Mouse (Mus musculus): Measurements from ENCODE around the gene A230050P20Rik. TPM values are rescaled to one million over a fixed set of nuclear protein-coding genes. Genes with fewer than 3 reads are reported as not detected.

A230050P20Rik gene
- polyA plus RNA-seq, 1 experiment, result 31.7 TPM

DNA sequence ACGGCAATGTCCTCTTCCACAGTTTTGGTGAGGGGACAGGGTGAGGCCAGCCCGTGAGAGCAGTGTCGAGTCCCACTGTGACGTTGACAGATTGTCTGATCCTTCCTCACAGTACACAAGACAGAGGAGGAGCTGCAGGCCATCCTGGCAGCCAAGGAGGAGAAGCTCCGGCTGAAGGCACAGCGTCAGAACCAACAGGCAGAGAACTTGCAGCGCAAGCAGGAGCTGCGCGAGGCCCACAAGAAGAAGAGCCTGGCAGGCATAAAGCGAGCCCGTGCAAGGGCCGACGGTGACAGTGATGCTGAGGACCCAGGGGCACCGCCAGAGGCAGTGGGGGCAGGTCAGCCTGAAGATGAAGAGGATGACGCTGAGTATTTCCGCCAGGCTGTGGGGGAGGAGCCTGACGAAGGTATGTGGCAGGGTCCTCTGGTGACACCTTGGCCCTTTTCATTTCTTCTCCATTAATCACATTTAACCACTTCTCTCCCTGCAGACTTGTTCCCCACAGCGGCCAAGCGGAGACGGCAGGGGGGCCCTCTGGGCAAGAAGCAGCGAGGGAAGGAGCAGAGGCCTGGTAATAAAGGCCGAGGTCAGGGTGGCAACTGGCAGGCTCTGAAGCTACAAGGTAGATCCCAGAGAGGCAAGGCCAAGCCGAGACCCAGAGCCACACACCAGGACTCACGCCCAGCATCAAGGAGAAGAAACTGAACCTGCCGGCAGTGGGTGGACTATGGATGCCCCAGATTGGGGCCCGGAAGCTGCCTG is 23.1 kb downstream of the A230050P20Rik start:
- H3K27me3 ChIP-seq (replicated peaks; ENCODE audit: control insufficient read depth, insufficient read depth, low read length), result no peaks in the 10 kb centered on the region
- H3K4me3 ChIP-seq (ENCODE audit: insufficient read depth, low read depth, low read length), result no peak overlapping the region
- 74% methylated on average over 26 of the region's 26 CpGs for WGBS
- H3K36me3 ChIP-seq (ENCODE audit: control insufficient read depth, insufficient read depth, low read length), result peaks cover 4% of the 10 kb centered on the region
- no peak for DNase-seq
- H3K27ac ChIP-seq (ENCODE audit: insufficient read depth, low read depth, low read length), result no peak overlapping the region
- peaks cover 2% of the 10 kb centered on the region; the same call in 1 of the 2 replicates for H3K4me1 ChIP-seq (ENCODE audit: control insufficient read depth, insufficient read depth, low read length)
- no peak for TF ChIP-seq POLR2A (IDR thresholded peaks at IDR 0.05; ENCODE audit: low read depth, low read length)
- no peak for TF ChIP-seq CTCF (conservative IDR thresholded peaks at IDR 0.05; ENCODE audit: insufficient read depth, insufficient read length, low read depth, low read length)

GRCm38 (mm10) chr9:20892104-20892653 is 23.7 kb downstream of the A230050P20Rik start:
- no peak overlapping the region for H3K27ac ChIP-seq (ENCODE audit: insufficient read depth, low read depth, low read length)
- WGBS, result 66% methylated on average over 5 of the region's 5 CpGs
- H3K27me3 ChIP-seq (replicated peaks; ENCODE audit: control insufficient read depth, insufficient read depth, low read length), result no peaks in the 10 kb centered on the region
- DNase-seq, result no peak
- peaks cover 4% of the 10 kb centered on the region for H3K36me3 ChIP-seq (ENCODE audit: control insufficient read depth, insufficient read depth, low read length)
- H3K4me3 ChIP-seq (ENCODE audit: insufficient read depth, low read depth, low read length), result no peak overlapping the region
- TF ChIP-seq POLR2A (IDR thresholded peaks at IDR 0.05; ENCODE audit: low read depth, low read length) (no peak), CTCF (conservative IDR thresholded peaks at IDR 0.05; ENCODE audit: insufficient read depth, insufficient read length, low read depth, low read length) (no peak)
- peaks cover 4% of the 10 kb centered on the region; the same call in 1 of the 2 replicates for H3K4me1 ChIP-seq (ENCODE audit: control insufficient read depth, insufficient read depth, low read length)

GRCm38 (mm10) chr9:20893069-20893468 is 24.6 kb downstream of the A230050P20Rik start:
- TF ChIP-seq POLR2A (IDR thresholded peaks at IDR 0.05; ENCODE audit: low read depth, low read length), result no peak
- TF ChIP-seq CTCF (conservative IDR thresholded peaks at IDR 0.05; ENCODE audit: insufficient read depth, insufficient read length, low read depth, low read length), result no peak
- Histone ChIP-seq H3K27me3 (replicated peaks; ENCODE audit: control insufficient read depth, insufficient read depth, low read length) (no peaks in the 10 kb centered on the region), H3K36me3 (ENCODE audit: control insufficient read depth, insufficient read depth, low read length) (peaks cover 4% of the 10 kb centered on the region), H3K27ac (ENCODE audit: insufficient read depth, low read depth, low read length) (no peak overlapping the region), H3K4me1 (ENCODE audit: control insufficient read depth, insufficient read depth, low read length) (peaks cover 6% of the 10 kb centered on the region; the same call in 1 of the 2 replicates), H3K4me3 (ENCODE audit: insufficient read depth, low read depth, low read length) (no peak overlapping the region)
- whole genome bisulfite sequencing, result 70% methylated on average over 5 of the region's 5 CpGs
- DNase-seq, result no peak

DNA sequence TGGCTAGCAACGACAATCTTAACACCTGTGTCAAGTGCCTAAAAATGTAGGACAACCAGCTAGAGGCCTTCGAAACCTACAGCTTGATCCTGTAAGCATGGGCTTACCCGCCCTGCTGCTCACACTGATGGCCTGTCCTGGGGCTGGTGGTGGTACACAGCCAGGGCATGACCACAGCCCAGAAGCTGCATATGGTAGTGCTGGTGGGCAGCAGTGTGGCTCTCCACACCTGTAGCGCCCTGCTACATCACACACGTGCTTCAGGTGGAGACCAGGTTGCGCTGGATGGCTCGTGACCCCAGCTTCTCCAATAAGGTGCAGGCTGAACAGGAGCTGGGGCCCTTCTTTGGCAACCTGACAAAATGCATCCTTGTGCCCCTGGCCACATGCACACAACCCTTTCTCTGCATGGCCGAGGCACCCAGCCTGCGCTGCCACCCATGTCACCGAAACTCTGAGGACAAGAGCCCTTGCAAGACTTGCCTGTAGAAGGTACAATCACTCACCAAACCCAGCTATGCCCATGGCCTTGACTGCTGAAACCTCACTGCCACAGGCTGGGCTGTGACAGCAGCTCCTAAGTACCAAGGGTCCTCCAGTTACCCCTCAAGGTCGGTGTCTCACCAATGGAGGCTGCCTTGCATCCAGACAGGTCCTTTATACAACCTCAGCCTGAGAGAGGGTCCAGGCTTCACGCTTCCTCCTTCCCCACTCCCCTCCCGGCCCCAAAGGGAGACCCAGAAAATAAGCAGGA is 25.3 kb downstream of the A230050P20Rik start:
- Histone ChIP-seq H3K27ac (ENCODE audit: insufficient read depth, low read depth, low read length) (no peak overlapping the region), H3K36me3 (ENCODE audit: control insufficient read depth, insufficient read depth, low read length) (peaks cover 4% of the 10 kb centered on the region), H3K4me1 (ENCODE audit: control insufficient read depth, insufficient read depth, low read length) (peaks cover 5% of the 10 kb centered on the region; the same call in 1 of the 2 replicates), H3K4me3 (ENCODE audit: insufficient read depth, low read depth, low read length) (no peak overlapping the region), H3K27me3 (replicated peaks; ENCODE audit: control insufficient read depth, insufficient read depth, low read length) (no peaks in the 10 kb centered on the region)
- no peak for TF ChIP-seq POLR2A (IDR thresholded peaks at IDR 0.05; ENCODE audit: low read depth, low read length)
- TF ChIP-seq CTCF (conservative IDR thresholded peaks at IDR 0.05; ENCODE audit: insufficient read depth, insufficient read length, low read depth, low read length), result no peak
- DNase-seq, result no peak
- 87% methylated on average over 13 of the region's 13 CpGs for WGBS

DNA sequence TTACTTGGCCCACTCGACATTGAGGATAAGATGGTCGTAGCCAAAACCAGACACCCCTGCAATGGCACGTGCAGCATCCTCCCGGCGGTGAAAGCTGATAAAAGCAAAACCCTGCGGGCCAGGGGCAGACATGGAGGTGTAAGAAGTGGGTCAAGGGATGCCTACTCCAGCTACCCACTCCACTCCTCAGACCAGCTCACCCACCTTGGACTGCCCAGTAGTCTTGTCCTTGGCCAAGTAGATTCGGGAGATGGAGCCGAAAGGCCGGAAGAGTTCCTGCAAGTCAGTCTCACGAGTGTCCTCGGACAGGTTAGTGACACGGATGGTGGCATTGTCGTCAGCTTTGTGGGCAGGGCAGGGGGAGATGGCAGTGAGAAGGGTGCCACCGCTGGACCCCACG is 26.2 kb downstream of the A230050P20Rik start:
- TF ChIP-seq POLR2A (IDR thresholded peaks at IDR 0.05; ENCODE audit: low read depth, low read length), result no peak
- no peak for TF ChIP-seq CTCF (conservative IDR thresholded peaks at IDR 0.05; ENCODE audit: insufficient read depth, insufficient read length, low read depth, low read length)
- no peak overlapping the region for H3K4me3 ChIP-seq (ENCODE audit: insufficient read depth, low read depth, low read length)
- no peak overlapping the region for H3K27ac ChIP-seq (ENCODE audit: insufficient read depth, low read depth, low read length)
- WGBS, result 84% methylated on average over 15 of the region's 15 CpGs
- DNase-seq, result no peak
- H3K4me1 ChIP-seq (ENCODE audit: control insufficient read depth, insufficient read depth, low read length), result peaks cover 6% of the 10 kb centered on the region; the same call in 1 of the 2 replicates
- peaks cover 4% of the 10 kb centered on the region for H3K36me3 ChIP-seq (ENCODE audit: control insufficient read depth, insufficient read depth, low read length)
- no peaks in the 10 kb centered on the region for H3K27me3 ChIP-seq (replicated peaks; ENCODE audit: control insufficient read depth, insufficient read depth, low read length)

- Histone ChIP-seq H3K4me3 (ENCODE audit: insufficient read depth, low read depth, low read length) (no peak overlapping the region), H3K27ac (ENCODE audit: insufficient read depth, low read depth, low read length) (no peak overlapping the region), H3K27me3 (replicated peaks; ENCODE audit: control insufficient read depth, insufficient read depth, low read length) (no peaks in the 10 kb centered on the region), H3K36me3 (ENCODE audit: control insufficient read depth, insufficient read depth, low read length) (peaks cover 4% of the 10 kb centered on the region), H3K4me1 (ENCODE audit: control insufficient read depth, insufficient read depth, low read length) (peaks cover 6% of the 10 kb centered on the region; the same call in 1 of the 2 replicates)
- DNase-seq, result no peak
- WGBS, result 87% methylated on average over 9 of the region's 9 CpGs
- TF ChIP-seq CTCF (conservative IDR thresholded peaks at IDR 0.05; ENCODE audit: insufficient read depth, insufficient read length, low read depth, low read length) (no peak), POLR2A (IDR thresholded peaks at IDR 0.05; ENCODE audit: low read depth, low read length) (no peak)
Observed at GRCm38 (mm10) chr9:20895382-20895781, 26.9 kb downstream of the A230050P20Rik start.
